Mouse (Mus musculus): ENCODE measurements around the gene Frmd4a. TPM values are rescaled to one million over a fixed set of nuclear protein-coding genes. Genes with fewer than 3 reads are reported as not detected.

Gene Frmd4a
- polyA plus RNA-seq, 1 experiment from 2014 or later: 44.5 TPM

GRCm38 (mm10) chr2:4509739-4510138 is 492.2 kb downstream of the Frmd4a start:
- H3K36me3 ChIP-seq (ENCODE audit: control insufficient read depth, insufficient read depth, low read length): 0 out of 2 replicates have a peak, but pooled peaks cover 2% of the 10 kb centered on the region
- no peaks in the 10 kb centered on the region for H3K9me3 ChIP-seq (ENCODE audit: control insufficient read depth, low read length)
- WGBS: 71% methylated on average over 5 of the region's 5 CpGs
- no peak overlapping the region for H3K9ac ChIP-seq (ENCODE audit: low read length)
- no peaks in the 10 kb centered on the region for H3K27me3 ChIP-seq (ENCODE audit: control insufficient read depth, insufficient read depth, low read length)
- H3K4me1 ChIP-seq (ENCODE audit: control insufficient read depth, insufficient read depth, low read length): peaks cover 2% of the 10 kb centered on the region; the same call in 1 of the 2 replicates
- ATAC-seq (ENCODE audit: insufficient read depth, low FRiP score, low TSS enrichment): no peak
- no peak overlapping the region; the same call in 1 of the 2 replicates for H3K27ac ChIP-seq (ENCODE audit: low read depth, low read length)
- H3K4me3 ChIP-seq (ENCODE audit: low read depth, low read length): no peak overlapping the region
- DNase-seq (ENCODE audit: low spot score): no peak
- no peak overlapping the region for H3K4me2 ChIP-seq (ENCODE audit: low read depth)

GRCm38 (mm10) chr2:4510208-4511079 is 492.9 kb downstream of the Frmd4a start:
- 0 out of 2 replicates have a peak, but pooled peaks cover 2% of the 10 kb centered on the region for H3K36me3 ChIP-seq (ENCODE audit: control insufficient read depth, insufficient read depth, low read length)

GRCm38 (mm10) chr2:4511080-4511386 is 493.5 kb downstream of the Frmd4a start:
- H3K9me3 ChIP-seq (ENCODE audit: control insufficient read depth, low read length): no peaks in the 10 kb centered on the region
- 87% methylated on average over 2 of the region's 2 CpGs for WGBS
- no peak overlapping the region for H3K4me2 ChIP-seq (ENCODE audit: low read depth)
- H3K36me3 ChIP-seq (ENCODE audit: control insufficient read depth, insufficient read depth, low read length): 0 out of 2 replicates have a peak, but pooled peaks cover 2% of the 10 kb centered on the region
- DNase-seq (ENCODE audit: low spot score): no peak
- no peak overlapping the region for H3K4me3 ChIP-seq (ENCODE audit: low read depth, low read length)
- ATAC-seq (ENCODE audit: insufficient read depth, low FRiP score, low TSS enrichment): no peak
- H3K27me3 ChIP-seq (ENCODE audit: control insufficient read depth, insufficient read depth, low read length): no peaks in the 10 kb centered on the region
- H3K27ac ChIP-seq (ENCODE audit: low read depth, low read length): no peak overlapping the region
- H3K4me1 ChIP-seq (ENCODE audit: control insufficient read depth, insufficient read depth, low read length): peaks cover 2% of the 10 kb centered on the region; the same call in 1 of the 2 replicates
- no peak overlapping the region for H3K9ac ChIP-seq (ENCODE audit: low read length)

More at GRCm38 (mm10) chr2:4510208-4511079, 492.9 kb downstream of the Frmd4a start:
- H3K27ac ChIP-seq (ENCODE audit: low read depth, low read length): no peak overlapping the region; the same call in 1 of the 2 replicates
- H3K4me2 ChIP-seq (ENCODE audit: low read depth): no peak overlapping the region
- no peak overlapping the region for H3K9ac ChIP-seq (ENCODE audit: low read length)
- DNase-seq (ENCODE audit: low spot score) (no peak), ATAC-seq (ENCODE audit: insufficient read depth, low FRiP score, low TSS enrichment) (no peak)
- H3K4me1 ChIP-seq (ENCODE audit: control insufficient read depth, insufficient read depth, low read length): peaks cover 2% of the 10 kb centered on the region; the same call in 1 of the 2 replicates
- 72% methylated on average over 11 of the region's 11 CpGs for WGBS
- H3K4me3 ChIP-seq (ENCODE audit: low read depth, low read length): no peak overlapping the region
- H3K27me3 ChIP-seq (ENCODE audit: control insufficient read depth, insufficient read depth, low read length): no peaks in the 10 kb centered on the region
- H3K9me3 ChIP-seq (ENCODE audit: control insufficient read depth, low read length): no peaks in the 10 kb centered on the region

- Histone ChIP-seq H3K4me2 (ENCODE audit: low read depth) (no peak overlapping the region), H3K27ac (ENCODE audit: low read depth, low read length) (no peak overlapping the region), H3K36me3 (ENCODE audit: control insufficient read depth, insufficient read depth, low read length) (no peaks in the 10 kb centered on the region), H3K9me3 (ENCODE audit: control insufficient read depth, low read length) (no peaks in the 10 kb centered on the region), H3K4me1 (ENCODE audit: control insufficient read depth, insufficient read depth, low read length) (peaks cover 2% of the 10 kb centered on the region; the same call in 1 of the 2 replicates), H3K9ac (ENCODE audit: low read length) (no peak overlapping the region), H3K27me3 (ENCODE audit: control insufficient read depth, insufficient read depth, low read length) (no peaks in the 10 kb centered on the region), H3K4me3 (ENCODE audit: low read depth, low read length) (no peak overlapping the region)
- ATAC-seq (ENCODE audit: insufficient read depth, low FRiP score, low TSS enrichment) (no peak), DNase-seq (ENCODE audit: low spot score) (no peak)
- WGBS: 60% methylated on average over 14 of the region's 14 CpGs
Measured at GRCm38 (mm10) chr2:4512607-4513006, 495.1 kb downstream of the Frmd4a start.

GRCm38 (mm10) chr2:4515910-4516309 is 498.4 kb downstream of the Frmd4a start:
- DNase-seq (ENCODE audit: low spot score) (no peak), ATAC-seq (ENCODE audit: insufficient read depth, low FRiP score, low TSS enrichment) (no peak)
- WGBS: 90% methylated on average over 3 of the region's 3 CpGs
- H3K27me3 ChIP-seq (ENCODE audit: control insufficient read depth, insufficient read depth, low read length): no peaks in the 10 kb centered on the region
- no peak overlapping the region for H3K27ac ChIP-seq (ENCODE audit: low read depth, low read length)
- no peaks in the 10 kb centered on the region for H3K36me3 ChIP-seq (ENCODE audit: control insufficient read depth, insufficient read depth, low read length)
- H3K4me1 ChIP-seq (ENCODE audit: control insufficient read depth, insufficient read depth, low read length): no peaks in the 10 kb centered on the region
- no peak overlapping the region for H3K9ac ChIP-seq (ENCODE audit: low read length)
- H3K4me3 ChIP-seq (ENCODE audit: low read depth, low read length): no peak overlapping the region
- H3K4me2 ChIP-seq (ENCODE audit: low read depth): no peak overlapping the region
- no peaks in the 10 kb centered on the region for H3K9me3 ChIP-seq (ENCODE audit: control insufficient read depth, low read length)

GRCm38 (mm10) chr2:4516819-4517552 is 499.5 kb downstream of the Frmd4a start:
- Histone ChIP-seq H3K27me3 (ENCODE audit: control insufficient read depth, insufficient read depth, low read length) (no peaks in the 10 kb centered on the region), H3K9me3 (ENCODE audit: control insufficient read depth, low read length) (no peaks in the 10 kb centered on the region), H3K4me3 (ENCODE audit: low read depth, low read length) (no peak overlapping the region), H3K9ac (ENCODE audit: low read length) (no peak overlapping the region), H3K36me3 (ENCODE audit: control insufficient read depth, insufficient read depth, low read length) (no peaks in the 10 kb centered on the region), H3K27ac (ENCODE audit: low read depth, low read length) (no peak overlapping the region), H3K4me2 (ENCODE audit: low read depth) (no peak overlapping the region), H3K4me1 (ENCODE audit: control insufficient read depth, insufficient read depth, low read length) (no peaks in the 10 kb centered on the region)
- DNase-seq (ENCODE audit: low spot score): no peak
- no peak for ATAC-seq (ENCODE audit: insufficient read depth, low FRiP score, low TSS enrichment)
- WGBS: 75% methylated on average over 7 of the region's 7 CpGs

GRCm38 (mm10) chr2:4517553-4518125 is 500.1 kb downstream of the Frmd4a start:
- Histone ChIP-seq H3K9me3 (ENCODE audit: control insufficient read depth, low read length) (no peaks in the 10 kb centered on the region), H3K4me2 (ENCODE audit: low read depth) (no peak overlapping the region), H3K27ac (ENCODE audit: low read depth, low read length) (no peak overlapping the region), H3K36me3 (ENCODE audit: control insufficient read depth, insufficient read depth, low read length) (no peaks in the 10 kb centered on the region), H3K27me3 (ENCODE audit: control insufficient read depth, insufficient read depth, low read length) (no peaks in the 10 kb centered on the region), H3K4me3 (ENCODE audit: low read depth, low read length) (no peak overlapping the region), H3K4me1 (ENCODE audit: control insufficient read depth, insufficient read depth, low read length) (no peaks in the 10 kb centered on the region), H3K9ac (ENCODE audit: low read length) (no peak overlapping the region)
- ATAC-seq (ENCODE audit: insufficient read depth, low FRiP score, low TSS enrichment) (no peak), DNase-seq (ENCODE audit: low spot score) (no peak)
- 55% methylated on average over 7 of the region's 7 CpGs for WGBS

GRCm38 (mm10) chr2:4518549-4518948 is 501.0 kb downstream of the Frmd4a start:
- ATAC-seq (ENCODE audit: insufficient read depth, low FRiP score, low TSS enrichment): no peak

More at GRCm38 (mm10) chr2:4518549-4518948, 501.0 kb downstream of the Frmd4a start:
- Histone ChIP-seq H3K36me3 (ENCODE audit: control insufficient read depth, insufficient read depth, low read length) (no peaks in the 10 kb centered on the region), H3K4me1 (ENCODE audit: control insufficient read depth, insufficient read depth, low read length) (no peaks in the 10 kb centered on the region), H3K9me3 (ENCODE audit: control insufficient read depth, low read length) (no peaks in the 10 kb centered on the region), H3K4me3 (ENCODE audit: low read depth, low read length) (no peak overlapping the region), H3K4me2 (ENCODE audit: low read depth) (no peak overlapping the region), H3K9ac (ENCODE audit: low read length) (no peak overlapping the region), H3K27ac (ENCODE audit: low read depth, low read length) (no peak overlapping the region), H3K27me3 (ENCODE audit: control insufficient read depth, insufficient read depth, low read length) (no peaks in the 10 kb centered on the region)
- no peak for DNase-seq (ENCODE audit: low spot score)

Data from neural tube, embryonic 11.5 days (tissue).